Mouse (Mus musculus) ES-E14 (cell line): ENCODE measurements at regions not wholly inside any gene's neighbourhood (a gene's known extent, or its start where the extent isn't known, plus 50 kb on each side); places are given as distances from the start of the nearest gene placed in this dataset.
A peak's percentile ranks its signal among the peaks of the same experiment; 100 is the strongest.

Source experiments
- DNase-seq: peaks from one replicate; pipeline ENCODE4 v3.0.0-alpha.2; 2013; ENCODE audit warnings: low read depth, low spot score
- H3K27ac ChIP-seq: 2 replicates; pipeline ENCODE4 v1.5.1; 2012; ENCODE audit warnings: low read depth, mild to moderate bottlenecking, low read length, moderate library complexity, mixed read lengths; ENCODE audit not compliant: poor library complexity, insufficient read depth, severe bottlenecking
- H3K36me3 ChIP-seq: 2 replicates; pipeline ENCODE4 v1.6.1; 2012; ENCODE audit warnings: mild to moderate bottlenecking, low read length, moderate library complexity, mixed read lengths; ENCODE audit not compliant: control insufficient read depth, poor library complexity, insufficient read depth, severe bottlenecking
- H3K4me1 ChIP-seq, 2 experiments: fragments of 150-350 bp in 1 of 2; sonication (generic) in 1 of 2; 2 replicates each; pipeline ENCODE4 v1.6.1; 2012; ENCODE audit warnings: low read length in 2 of 2, mild to moderate bottlenecking in 1 of 2, mixed read lengths in 1 of 2; ENCODE audit not compliant: control insufficient read depth in 2 of 2, insufficient read depth in 2 of 2, poor library complexity in 1 of 2
- H3K4me3 ChIP-seq, 2 experiments: fragments of 150-350 bp in 1 of 2; sonication (generic) in 1 of 2; 2 replicates each; pipeline ENCODE4 v1.5.1; 2012; ENCODE audit warnings: low read length in 2 of 2, low read depth in 1 of 2, mild to moderate bottlenecking in 1 of 2, mixed read lengths in 1 of 2; ENCODE audit not compliant: insufficient read depth in 1 of 2, poor library complexity in 1 of 2, severe bottlenecking in 1 of 2
- H3K9ac ChIP-seq: 2 replicates; pipeline ENCODE4 v1.6.1; 2012; ENCODE audit warnings: low read depth, mild to moderate bottlenecking, low read length, mixed read lengths; ENCODE audit not compliant: poor library complexity, insufficient read depth, severe bottlenecking
- H3K9me3 ChIP-seq: fragments of 150-350 bp; sonication (generic); 2 replicates; pipeline ENCODE4 v1.6.1; 2012; ENCODE audit warnings: low read depth, mild to moderate bottlenecking, low read length; ENCODE audit not compliant: control insufficient read depth, insufficient read depth
- CHD2 ChIP-seq: IDR thresholded peaks from 2 replicates; pipeline ENCODE4 v1.6.1; 2014; ENCODE audit warnings: mild to moderate bottlenecking, low read depth, low read length, inconsistent platforms
- HCFC1 ChIP-seq: IDR thresholded peaks from 2 replicates; pipeline ENCODE4 v1.6.1; 2012; ENCODE audit warnings: low read length, inconsistent platforms, borderline replicate concordance; ENCODE audit not compliant: insufficient read depth
- MAFK ChIP-seq: IDR thresholded peaks from 2 replicates; pipeline ENCODE4 v1.6.1; 2014; ENCODE audit warnings: mild to moderate bottlenecking, low read depth, low read length, inconsistent platforms; ENCODE audit not compliant: insufficient read depth
- ZC3H11A ChIP-seq: IDR thresholded peaks from 2 replicates; pipeline ENCODE4 v1.6.1; 2012; ENCODE audit warnings: low read depth, mild to moderate bottlenecking, inconsistent platforms, low read length, borderline replicate concordance
- ZNF384 ChIP-seq: IDR thresholded peaks from 2 replicates; pipeline ENCODE4 v1.6.1; 2012; ENCODE audit warnings: low read depth, low read length, inconsistent platforms
- in situ Hi-C, 2 experiments: fragments of 600-800 bp; cut with MboI; formaldehyde crosslinking; loops; one replicate each; pipeline ENCODE4 v1.15.1; 2025; ENCODE audit warnings: low sequenced_read_pairs in 2 of 2, inconsistent platforms in 1 of 2; ENCODE audit not compliant: unreplicated experiment in 2 of 2

DNA sequence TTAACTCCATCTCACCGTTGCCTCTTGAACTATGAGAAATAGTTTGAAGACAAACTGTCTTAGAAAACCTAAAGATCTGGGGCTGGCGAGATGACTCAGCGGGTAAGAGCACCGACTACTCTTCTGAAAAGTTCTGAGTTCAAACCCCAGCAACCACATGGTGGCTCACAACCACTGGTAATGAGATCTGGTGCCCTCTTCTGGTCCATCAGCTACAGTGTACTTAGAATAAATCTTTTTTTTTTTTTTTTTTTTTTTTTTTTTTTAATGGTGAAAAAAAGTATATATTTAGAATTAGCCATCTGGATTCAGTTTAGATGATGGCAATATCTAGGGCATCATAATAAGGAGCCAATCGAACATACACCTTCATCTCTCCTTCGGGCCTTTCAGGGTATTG, 782.2 kb upstream of the Pabpc4l start:
- H3K9ac ChIP-seq: no peak overlapping the region
- no peaks in the 10 kb centered on the region for H3K4me1 ChIP-seq
- H3K4me3 ChIP-seq: no peak overlapping the region
- no peak overlapping the region for H3K27ac ChIP-seq
- TF ChIP-seq ZNF384 (peak; percentile 94), HCFC1 (no peak)
- H3K9me3 ChIP-seq: no peaks in the 10 kb centered on the region
- in situ Hi-C loops: no loop called here
- DNase-seq: no peak
- H3K36me3 ChIP-seq: no peaks in the 10 kb centered on the region

DNA sequence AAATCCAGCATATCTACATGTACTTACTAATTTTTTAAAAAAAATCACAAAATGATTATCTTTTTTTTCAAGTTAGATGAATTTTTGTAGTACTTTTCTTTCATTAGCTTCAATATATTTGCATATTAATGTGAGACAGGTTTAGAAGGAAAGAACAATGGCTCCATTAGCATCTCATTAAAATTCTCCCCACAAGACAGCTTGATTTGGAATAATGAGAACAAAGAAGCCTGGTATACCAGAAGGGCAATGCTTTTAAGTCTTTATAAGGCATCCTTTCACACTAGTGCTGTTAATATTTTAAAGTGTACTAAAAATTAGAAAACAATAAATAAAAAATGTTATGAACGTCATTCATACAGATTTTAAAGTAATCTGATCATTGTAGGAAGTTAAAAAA, 770.6 kb upstream of the Pabpc4l start:
- TF ChIP-seq CHD2: no peak
- no peak for TF ChIP-seq MAFK
- no peak for TF ChIP-seq ZNF384
- no peak for TF ChIP-seq ZC3H11A
- no peak for TF ChIP-seq HCFC1

DNA sequence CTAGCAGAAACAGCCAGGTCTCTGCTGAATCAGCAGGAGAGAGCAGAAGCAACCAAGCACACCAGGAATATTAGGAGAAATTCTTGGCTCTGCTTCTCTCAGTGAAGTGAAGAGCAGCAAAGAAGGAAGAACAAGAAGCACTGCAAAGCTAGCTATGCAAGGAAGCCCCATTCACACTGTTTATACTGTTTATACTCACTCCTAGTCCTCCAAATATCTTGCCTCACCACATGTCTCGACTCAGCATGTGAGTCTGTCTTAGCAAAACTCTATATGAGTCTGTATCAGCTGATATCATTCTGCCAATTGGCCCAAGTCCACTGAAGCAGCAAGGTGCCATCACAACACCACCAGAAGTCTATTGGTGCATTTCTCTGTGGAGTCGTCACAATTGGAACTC, 765.1 kb upstream of the Pabpc4l start:
- Histone ChIP-seq H3K4me1 (no peaks in the 10 kb centered on the region), H3K27ac (no peak overlapping the region), H3K4me3 (no peak overlapping the region), H3K9ac (no peak overlapping the region), H3K9me3 (no peaks in the 10 kb centered on the region), H3K36me3 (no peaks in the 10 kb centered on the region)
- in situ Hi-C loops: no loop called here
- TF ChIP-seq ZNF384 (no peak), HCFC1 (no peak), ZC3H11A (no peak), MAFK (no peak), CHD2 (no peak)
- DNase-seq: no peak

More for the DNA sequence above, 770.6 kb upstream of the Pabpc4l start:
- no peaks in the 10 kb centered on the region for H3K9me3 ChIP-seq
- in situ Hi-C loops: no loop called here
- no peaks in the 10 kb centered on the region for H3K36me3 ChIP-seq
- H3K27ac ChIP-seq: no peak overlapping the region
- no peak for DNase-seq
- no peaks in the 10 kb centered on the region for H3K4me1 ChIP-seq
- no peak overlapping the region for H3K4me3 ChIP-seq
- H3K9ac ChIP-seq: no peak overlapping the region

DNA sequence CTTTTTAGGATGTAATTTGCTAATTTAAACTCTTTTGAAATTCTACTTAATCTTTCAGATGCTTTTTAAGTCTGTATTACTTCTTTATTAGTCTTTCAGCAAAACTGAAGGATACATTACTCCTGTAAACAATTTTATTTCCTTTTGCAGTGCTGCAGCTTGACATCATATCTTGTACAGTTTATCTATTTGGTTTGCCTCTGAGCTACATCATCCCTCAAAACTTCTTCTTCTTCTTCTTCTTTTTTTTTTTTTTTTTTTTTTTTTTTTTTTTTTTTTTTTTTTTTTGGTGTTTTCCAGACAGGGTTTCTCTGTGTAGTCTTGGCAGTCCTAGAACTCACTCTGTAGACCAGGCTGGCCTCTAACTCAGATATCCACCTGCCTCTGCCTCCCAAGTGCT, 749.6 kb upstream of the Pabpc4l start:
- no peak overlapping the region for H3K27ac ChIP-seq
- no peaks in the 10 kb centered on the region for H3K9me3 ChIP-seq
- H3K4me3 ChIP-seq: no peak overlapping the region
- TF ChIP-seq ZC3H11A (no peak), MAFK (no peak), HCFC1 (no peak), ZNF384 (no peak), CHD2 (no peak)
- H3K36me3 ChIP-seq: no peaks in the 10 kb centered on the region
- in situ Hi-C loops: no loop called here
- no peak overlapping the region for H3K9ac ChIP-seq
- no peak for DNase-seq
- H3K4me1 ChIP-seq: no peaks in the 10 kb centered on the region

DNA sequence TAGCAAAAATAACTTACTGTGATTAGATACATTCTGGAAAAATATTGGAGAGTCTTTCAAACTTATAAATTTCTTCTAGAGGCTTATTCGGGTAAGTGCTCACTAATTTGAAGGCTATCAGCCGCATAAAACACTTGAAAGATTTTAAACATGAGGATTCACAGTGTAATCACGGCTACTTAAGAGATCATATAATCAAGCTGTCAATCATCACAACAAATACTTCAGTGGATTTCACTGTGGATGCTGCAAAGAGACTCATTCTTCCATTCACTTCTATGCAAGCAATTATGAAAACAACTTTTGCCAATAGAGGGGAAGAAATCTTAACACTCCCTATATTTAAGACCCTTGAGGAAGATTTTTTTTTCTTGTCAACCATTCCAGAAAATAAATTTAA, 736.2 kb upstream of the Pabpc4l start:
- Histone ChIP-seq H3K27ac (no peak overlapping the region), H3K4me3 (no peak overlapping the region), H3K9me3 (no peaks in the 10 kb centered on the region), H3K9ac (no peak overlapping the region), H3K36me3 (no peaks in the 10 kb centered on the region), H3K4me1 (no peaks in the 10 kb centered on the region)
- DNase-seq: no peak
- in situ Hi-C loops: no loop called here
- no peak for TF ChIP-seq ZC3H11A
- TF ChIP-seq MAFK: no peak
- no peak for TF ChIP-seq ZNF384
- TF ChIP-seq HCFC1: no peak
- TF ChIP-seq CHD2: no peak
